Mouse (Mus musculus) cerebellum, adult (tissue): ENCODE measurements around the gene Limk2.

Source experiments
- ATAC-seq: cut with Nextera tagmentation; 2 replicates; pipeline ENCODE4 v1.9.2; 2017; ENCODE audit warnings: mild to moderate bottlenecking, moderate library complexity, mixed read lengths; ENCODE audit not compliant: insufficient number of reproducible peaks, low FRiP score, low TSS enrichment

Gene Limk2

DNA sequence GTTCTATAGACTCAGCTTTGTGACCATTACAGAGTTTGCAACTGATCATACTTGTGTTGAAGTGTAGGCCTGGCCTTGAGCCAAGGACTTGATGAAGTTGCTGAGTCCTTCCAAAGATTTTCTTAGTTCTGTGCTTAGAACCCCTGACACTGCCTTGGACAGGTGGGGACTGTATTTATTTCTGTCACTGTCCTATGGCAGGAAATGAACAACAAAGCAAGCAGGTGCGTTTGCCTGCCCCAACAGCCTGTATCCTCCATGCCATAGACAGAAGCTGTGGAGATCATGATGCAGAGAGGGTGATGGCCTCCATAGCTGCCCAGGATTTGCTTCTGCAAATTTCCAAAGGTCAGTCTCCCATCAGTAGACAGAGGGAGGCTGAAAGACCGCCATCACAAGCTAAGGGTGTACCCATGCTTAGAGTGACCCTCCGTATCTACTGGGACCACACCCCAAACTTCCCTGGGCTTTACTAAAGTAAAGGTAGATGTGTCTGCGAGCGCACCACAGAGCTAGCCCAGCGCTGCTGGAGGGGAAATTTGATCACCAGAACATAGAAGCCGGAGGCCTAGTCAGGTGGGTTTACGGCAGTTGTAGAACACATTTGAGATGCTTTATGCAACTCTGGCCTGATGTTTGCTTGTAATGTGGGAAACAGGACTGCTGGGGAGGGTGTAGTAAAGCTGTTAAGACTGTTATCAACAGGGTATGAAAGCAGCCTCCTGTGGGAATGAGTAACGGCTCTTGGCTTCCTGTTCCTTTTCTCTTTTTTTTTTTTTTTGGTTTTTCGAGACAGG lies 98.0 kb downstream of the Limk2 start:
- ATAC-seq: no peak

DNA sequence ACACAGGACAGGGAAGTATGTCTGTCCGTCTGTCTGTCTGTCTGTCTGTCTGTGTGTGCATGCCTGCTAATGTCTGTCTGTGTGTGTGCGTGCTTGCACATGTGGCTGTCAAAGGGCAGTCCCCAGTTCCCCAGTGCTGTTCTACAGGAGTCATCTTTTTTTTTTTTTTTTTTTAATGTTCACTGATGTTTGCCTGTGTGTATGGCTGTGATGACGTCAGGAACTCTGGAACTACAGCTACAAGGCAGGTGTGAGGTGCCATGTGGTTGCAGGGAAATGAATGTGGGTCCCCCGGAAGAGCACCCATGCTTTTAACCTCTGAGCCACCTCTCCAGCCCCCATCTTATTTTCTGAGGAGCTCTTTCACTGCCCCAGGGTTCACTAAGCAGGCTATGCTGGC lies 99.1 kb downstream of the Limk2 start:
- ATAC-seq: no peak

DNA sequence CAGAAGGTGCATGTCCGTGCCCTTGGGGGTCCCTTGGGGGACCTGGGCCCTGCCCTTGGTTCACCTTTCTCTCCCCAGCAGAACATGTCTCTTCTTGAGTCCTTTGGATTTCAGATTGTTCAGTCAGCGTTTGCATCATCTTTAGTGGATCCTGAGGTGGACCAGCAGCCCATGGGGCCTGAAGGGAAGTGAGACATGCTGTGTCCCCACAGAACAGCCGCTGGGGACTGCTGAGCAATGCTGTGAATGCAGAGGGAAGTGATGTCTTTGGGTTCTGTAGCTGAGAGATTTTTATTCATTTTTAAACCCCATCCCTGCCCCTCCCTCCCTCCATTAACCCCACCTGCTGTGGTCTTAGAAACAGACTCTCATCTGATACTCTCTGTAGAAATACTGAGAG lies 101.1 kb downstream of the Limk2 start:
- ATAC-seq: no peak

DNA sequence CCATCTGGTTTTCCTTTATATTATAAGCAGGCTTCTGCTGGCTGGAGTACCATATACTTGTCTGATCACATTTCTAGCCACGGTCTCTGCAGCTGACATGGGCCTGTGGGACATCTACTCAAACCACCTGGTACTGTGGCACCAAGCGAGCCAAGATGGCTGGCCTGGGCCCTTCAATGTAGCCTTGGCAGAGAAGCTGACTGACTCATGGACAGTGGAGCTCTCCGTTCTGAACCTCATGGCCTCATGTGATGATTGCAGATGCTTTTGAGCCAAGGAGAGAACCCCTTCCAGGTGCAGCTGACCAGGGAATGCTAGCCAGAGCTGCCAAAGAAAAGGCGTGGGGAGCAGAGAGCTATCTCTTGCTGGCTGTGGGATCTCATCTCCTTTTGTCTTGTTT lies 103.2 kb downstream of the Limk2 start:
- ATAC-seq: no peak

DNA sequence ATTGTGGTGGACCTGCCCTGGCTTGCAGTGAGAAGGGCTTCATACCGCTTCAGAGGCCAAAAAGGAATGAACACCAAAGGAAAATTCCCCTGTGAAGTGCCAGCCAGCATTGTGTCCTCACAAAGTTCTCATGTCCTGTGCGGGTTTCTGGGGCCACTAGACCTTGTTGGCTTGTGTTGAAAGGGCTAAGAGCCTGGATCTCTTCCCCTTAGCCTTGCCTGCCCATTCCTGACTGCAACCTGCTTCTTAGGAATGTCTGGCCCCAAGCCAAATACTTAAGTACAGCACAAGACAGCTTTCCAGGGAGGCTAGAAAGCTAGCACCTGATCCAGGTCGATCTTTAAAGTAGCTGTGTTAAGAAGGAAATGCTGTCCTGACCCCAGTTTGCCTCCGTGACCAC lies 106.2 kb downstream of the Limk2 start:
- no peak for ATAC-seq

DNA sequence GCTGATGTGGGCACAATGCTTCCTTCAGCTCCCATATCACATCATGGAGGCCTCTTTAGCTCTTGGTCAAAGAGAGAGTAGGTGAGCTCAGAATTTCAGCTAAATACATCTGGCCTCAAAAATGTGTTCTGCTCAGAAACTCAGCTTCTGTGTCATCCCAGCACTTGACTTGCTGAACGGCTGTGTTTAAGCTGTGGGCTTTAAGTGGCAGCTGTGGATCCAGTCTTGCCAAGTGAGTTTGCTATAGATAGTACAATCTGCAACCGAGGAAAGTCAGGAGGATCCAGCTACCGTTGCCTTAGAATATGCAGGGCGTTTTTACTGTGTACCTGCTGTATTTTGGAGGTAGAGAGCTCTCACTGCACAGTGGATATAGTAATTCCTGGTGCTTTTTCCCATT lies 106.6 kb downstream of the Limk2 start:
- no peak for ATAC-seq

DNA sequence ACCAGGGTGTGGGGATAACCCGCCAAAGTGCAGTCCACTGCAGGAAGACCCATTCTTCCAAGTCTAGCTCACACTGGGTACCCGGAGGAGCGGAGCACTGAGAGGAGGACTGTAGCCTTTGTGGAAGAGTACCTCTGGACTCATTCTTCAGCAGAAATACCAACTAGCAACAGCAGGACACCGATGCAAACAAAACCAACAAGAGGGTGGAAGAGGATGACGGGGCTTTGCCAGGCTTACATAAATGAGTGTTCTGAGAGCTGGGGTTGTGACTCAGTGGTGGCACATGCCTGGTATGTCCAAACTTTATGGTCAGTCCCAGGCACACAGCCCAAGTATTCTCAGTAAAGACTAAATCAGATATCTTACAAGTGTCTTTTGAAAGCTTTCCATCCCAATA lies 107.9 kb downstream of the Limk2 start:
- no peak for ATAC-seq

DNA sequence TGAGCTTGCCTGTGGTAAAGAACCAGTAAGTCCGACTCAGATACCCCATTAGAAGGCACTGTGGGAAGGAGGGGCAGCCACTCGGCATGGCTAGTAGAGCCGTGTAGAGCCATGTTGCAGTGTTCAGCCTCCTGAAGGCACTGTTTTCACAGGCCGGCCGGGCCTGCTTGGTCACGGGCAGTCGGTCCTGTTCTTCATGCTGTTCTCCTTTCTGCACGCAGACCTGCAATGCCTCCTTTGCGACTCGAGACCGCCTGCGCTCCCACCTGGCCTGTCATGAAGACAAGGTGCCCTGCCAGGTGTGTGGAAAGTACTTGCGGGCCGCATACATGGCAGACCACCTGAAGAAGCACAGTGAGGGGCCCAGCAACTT lies 110.2 kb downstream of the Limk2 start:
- ATAC-seq: no peak

DNA sequence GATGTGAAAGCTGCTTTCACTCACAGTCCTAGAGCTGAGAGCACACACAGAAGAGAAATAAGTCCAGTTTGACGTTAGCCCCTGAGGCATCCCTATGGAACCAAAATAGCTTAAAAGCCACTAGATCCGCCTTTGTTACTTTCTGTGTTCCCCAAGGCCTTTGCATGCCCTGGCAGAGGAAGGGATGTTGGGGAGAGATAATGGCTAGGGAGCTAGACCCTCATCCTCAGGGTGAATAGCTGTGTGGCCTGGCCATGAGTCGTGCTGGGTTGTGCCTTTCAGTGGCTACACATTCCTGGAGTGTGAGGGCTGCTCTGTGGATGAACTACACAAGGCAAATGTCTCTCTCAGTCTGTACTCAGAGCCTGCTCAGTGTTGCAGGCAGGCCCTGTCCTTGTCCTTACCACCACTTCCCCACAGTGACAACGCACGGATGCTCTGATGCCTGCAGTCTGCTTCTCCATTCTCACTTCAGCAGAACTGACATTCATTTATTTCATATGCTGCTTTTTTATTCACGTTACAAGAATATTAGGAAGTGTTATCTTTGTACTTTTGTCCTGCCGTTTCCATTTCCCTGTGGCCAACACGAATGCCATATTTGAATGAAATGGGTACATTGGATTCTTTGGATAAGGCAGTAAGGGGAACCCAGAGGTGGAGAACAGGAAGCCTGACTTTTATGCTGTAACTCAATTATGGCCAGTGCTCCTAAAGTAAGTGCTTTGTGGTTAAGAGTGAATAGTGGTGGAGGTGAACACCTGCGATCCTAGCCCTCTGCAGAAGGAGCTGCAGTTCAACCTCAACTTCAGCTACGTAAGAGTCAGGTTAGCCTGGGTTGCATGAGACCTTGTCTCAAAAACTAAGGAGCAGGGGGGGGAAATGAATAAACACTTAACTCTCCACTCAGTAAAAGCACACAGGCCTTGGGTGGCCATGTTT lies 110.8 kb downstream of the Limk2 start:
- ATAC-seq: no peak

DNA sequence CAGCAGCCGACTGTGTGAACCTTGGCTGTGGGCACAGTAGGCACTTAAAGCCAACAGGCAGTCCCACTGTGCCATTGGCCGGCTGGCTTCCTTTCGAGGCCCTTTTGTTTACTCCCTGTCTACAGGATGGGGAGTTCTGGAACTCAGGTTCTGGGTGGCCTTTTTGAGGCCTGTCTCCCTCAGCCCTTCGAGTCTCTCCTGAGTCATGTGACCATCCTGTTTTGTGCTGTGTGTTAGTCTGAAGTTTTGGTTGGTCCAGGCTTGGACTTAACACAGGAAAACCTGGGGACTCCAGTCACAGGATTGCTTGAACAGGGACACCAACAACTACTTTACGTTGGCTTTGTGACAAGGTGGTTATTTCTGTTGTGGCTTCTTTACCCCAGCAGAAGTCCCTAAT lies 112.9 kb downstream of the Limk2 start:
- no peak for ATAC-seq

DNA sequence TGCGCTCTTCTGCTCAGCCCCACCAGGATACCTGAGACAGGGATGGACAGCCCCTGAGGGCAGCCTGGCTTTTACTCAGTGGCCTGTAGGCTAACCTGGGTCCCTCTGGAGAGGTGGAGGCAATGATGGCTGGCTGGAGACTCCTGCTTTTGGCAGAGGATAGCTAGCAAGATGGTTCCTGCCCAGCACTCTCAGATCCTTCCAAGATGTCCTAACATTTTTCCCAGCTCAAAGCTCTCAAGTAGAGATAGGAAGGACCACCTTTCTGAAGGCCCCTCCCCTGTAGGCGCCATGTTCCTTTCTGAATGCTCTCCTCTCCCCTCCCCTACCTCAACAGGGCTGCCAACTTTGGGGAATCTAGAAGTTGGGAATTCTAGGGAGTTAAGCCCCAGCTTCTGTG lies 114.3 kb downstream of the Limk2 start:
- no peak for ATAC-seq
